Mouse (Mus musculus): ENCODE data around the gene Eddm3b. TPM values are rescaled to one million over a fixed set of nuclear protein-coding genes. Genes with fewer than 3 reads are reported as not detected.
A peak's percentile ranks its signal among the peaks of the same experiment; 100 is the strongest.

The Eddm3b gene
- polyA plus RNA-seq (2015; fragmentation: Nextera tagmentation; extraction: Ambion mirVana) = not detected in 2 replicates

DNA sequence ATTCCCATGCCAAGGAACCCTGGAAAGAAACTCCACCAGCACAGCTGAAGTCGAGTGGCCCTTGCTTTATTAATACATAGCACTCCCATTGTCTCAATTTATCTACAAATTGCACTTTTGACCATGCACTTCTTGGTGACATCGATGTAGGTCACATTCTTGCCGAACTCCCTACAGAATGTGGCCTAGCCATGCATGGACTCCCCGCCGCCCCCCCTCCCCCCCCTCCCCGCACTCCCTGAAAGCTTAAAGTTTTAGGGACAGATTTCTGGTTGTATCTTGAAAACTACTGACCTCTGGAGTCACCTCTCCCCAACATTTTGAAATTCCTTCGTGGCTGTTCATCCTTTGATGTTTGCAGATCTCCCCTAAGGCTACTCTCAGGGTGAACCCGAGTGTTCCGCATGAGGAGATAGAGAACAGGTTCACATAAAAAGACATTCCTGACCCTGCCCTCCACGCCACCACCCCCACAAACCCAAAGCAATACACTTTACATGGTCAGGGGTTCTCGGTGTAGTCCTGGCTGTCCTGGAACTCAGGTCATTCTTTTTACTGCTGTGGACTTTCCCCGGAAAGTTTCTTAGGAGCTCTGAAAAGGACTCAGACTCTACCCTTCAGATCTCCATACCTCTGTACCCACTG is at the start of gene Eddm3b:
Gene Eddm3b (plus strand): TSS at position 511 of the 645 bp plus-strand sequence.
- Histone ChIP-seq H3K4me3 (replicated peaks) (no peak within 1 kb of the TSS), H3K9me3 (replicated peaks) (no peaks in the 10 kb centered on the region), H3K36me3 (no peaks in the 10 kb centered on the region), H3K4me2 (replicated peaks) (no peak within 1 kb of the TSS), H3K27ac (replicated peaks) (no peak within 1 kb of the TSS), H3K9ac (no peak within 1 kb of the TSS), H3K27me3 (no peaks in the 10 kb centered on the region), H3K4me1 (no peaks in the 10 kb centered on the region)
- no peak for ATAC-seq (ENCODE audit: insufficient number of reproducible peaks, low FRiP score, low TSS enrichment, low read depth)
- 32% methylated on average over 12 of the region's 12 CpGs for WGBS

DNA sequence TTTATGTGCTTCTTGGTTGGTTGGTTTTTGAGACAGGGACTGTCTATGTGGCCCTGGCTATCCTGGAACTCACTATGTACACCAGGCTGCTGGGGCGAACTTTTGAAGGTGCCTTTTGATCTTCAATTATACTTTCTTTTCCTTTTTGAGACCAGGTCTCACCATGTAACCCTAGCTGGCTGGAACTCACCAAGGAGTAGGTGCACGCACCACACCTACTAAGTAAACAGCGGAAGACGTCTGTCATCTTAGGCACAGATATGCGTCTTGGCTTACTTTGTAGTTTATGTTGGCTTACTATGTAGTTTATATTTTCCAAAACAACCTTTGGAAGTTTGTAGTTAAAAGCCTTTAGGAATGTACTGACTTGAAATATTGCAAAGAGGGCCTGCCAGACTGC is 45.3 kb upstream of the Eddm3b start:
- H3K4me1 ChIP-seq = peaks cover 6% of the 10 kb centered on the region
- H3K4me3 ChIP-seq (replicated peaks) = no peak overlapping the region
- no peaks in the 10 kb centered on the region for H3K9me3 ChIP-seq (replicated peaks)
- no peak for ATAC-seq (ENCODE audit: insufficient number of reproducible peaks, low FRiP score, low TSS enrichment, low read depth)
- no peak overlapping the region for H3K9ac ChIP-seq
- H3K27ac ChIP-seq (replicated peaks) = no peak overlapping the region
- no peak overlapping the region for H3K4me2 ChIP-seq (replicated peaks)
- WGBS = 77% methylated on average over 5 of the region's 5 CpGs
- no peaks in the 10 kb centered on the region for H3K27me3 ChIP-seq
- no peaks in the 10 kb centered on the region for H3K36me3 ChIP-seq

DNA sequence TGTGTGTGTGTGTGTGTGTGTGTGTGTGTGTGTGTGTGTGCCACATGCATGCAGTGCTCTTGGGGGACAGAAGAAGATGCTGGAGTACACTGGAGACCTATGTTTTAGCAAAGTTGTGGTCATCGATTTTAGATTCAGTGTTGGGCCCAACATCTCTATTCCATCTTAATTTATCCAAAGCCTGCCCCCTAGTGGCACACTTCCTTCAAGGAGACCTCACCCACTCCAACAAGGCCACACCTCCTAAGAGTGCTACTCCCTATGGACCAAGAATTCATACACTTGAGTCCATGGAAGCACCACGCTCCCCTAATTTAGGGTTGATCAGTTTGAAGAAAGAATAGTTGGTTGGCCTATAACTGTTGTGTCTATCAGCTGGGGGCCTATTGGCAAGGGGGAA is 44.6 kb upstream of the Eddm3b start:
- 90% methylated on average over 2 of the region's 2 CpGs for whole genome bisulfite sequencing
- Histone ChIP-seq H3K27me3 (no peaks in the 10 kb centered on the region), H3K9me3 (replicated peaks) (no peaks in the 10 kb centered on the region), H3K27ac (replicated peaks) (no peak overlapping the region), H3K9ac (no peak overlapping the region), H3K4me1 (peaks cover 6% of the 10 kb centered on the region), H3K4me3 (replicated peaks) (no peak overlapping the region), H3K36me3 (no peaks in the 10 kb centered on the region), H3K4me2 (replicated peaks) (no peak overlapping the region)
- no peak for ATAC-seq (ENCODE audit: insufficient number of reproducible peaks, low FRiP score, low TSS enrichment, low read depth)

DNA sequence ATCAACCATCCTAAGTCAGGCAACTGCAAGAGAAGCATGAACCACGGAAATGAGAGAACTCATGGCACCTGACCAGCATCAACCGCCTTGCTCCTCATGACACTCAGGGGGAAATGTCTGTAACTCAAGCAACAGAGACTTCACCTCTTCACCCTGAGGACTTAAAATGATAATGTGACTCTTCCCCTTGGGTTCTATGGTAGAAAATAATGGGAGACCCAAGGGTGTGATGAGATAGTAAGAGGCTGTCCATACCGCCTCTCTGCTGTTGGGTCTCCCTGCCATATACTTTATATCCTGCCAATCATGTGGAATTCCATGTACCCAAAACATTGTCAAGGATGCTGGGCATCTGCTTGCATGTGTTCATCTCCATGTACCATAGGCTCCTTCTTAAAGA is 39.9 kb upstream of the Eddm3b start, which contains the start of gene Olfr750:
Gene Olfr750 (minus strand): TSS at position 101 of the 400 bp plus-strand sequence.
- Histone ChIP-seq H3K4me2 (replicated peaks) (no peak within 1 kb of the TSS), H3K27ac (replicated peaks) (no peak within 1 kb of the TSS), H3K9me3 (replicated peaks) (no peaks in the 10 kb centered on the region), H3K4me3 (replicated peaks) (no peak within 1 kb of the TSS), H3K9ac (no peak within 1 kb of the TSS), H3K27me3 (no peaks in the 10 kb centered on the region), H3K36me3 (no peaks in the 10 kb centered on the region), H3K4me1 (no peaks in the 10 kb centered on the region)
- WGBS = 87% methylated on average over 3 of the region's 3 CpGs
- no peak for ATAC-seq (ENCODE audit: insufficient number of reproducible peaks, low FRiP score, low TSS enrichment, low read depth)

DNA sequence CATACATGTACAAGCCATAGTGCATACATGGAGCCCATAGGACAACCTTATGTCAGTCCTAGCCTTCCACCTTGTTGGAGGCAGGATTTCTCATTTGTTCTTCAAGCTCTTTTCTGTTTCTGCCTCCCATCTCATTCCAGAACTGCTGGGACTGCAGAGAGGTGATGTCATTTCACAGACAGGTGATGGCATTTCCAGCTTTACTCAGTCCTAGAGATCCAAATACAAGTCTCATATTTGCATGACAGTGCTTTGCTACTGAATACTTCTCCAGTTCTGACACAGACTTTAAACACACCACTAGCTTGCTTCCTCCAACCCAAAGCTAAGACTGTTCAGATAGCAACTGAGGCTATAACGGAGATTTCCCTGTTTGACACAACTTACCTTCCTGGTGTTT is 35.0 kb upstream of the Eddm3b start:
- Histone ChIP-seq H3K4me1 (peaks cover 10% of the 10 kb centered on the region), H3K9me3 (replicated peaks) (no peaks in the 10 kb centered on the region), H3K27me3 (no peaks in the 10 kb centered on the region), H3K4me2 (replicated peaks) (no peak overlapping the region), H3K4me3 (replicated peaks) (no peak overlapping the region), H3K36me3 (no peaks in the 10 kb centered on the region), H3K27ac (replicated peaks) (no peak overlapping the region), H3K9ac (no peak overlapping the region)
- ATAC-seq (ENCODE audit: insufficient number of reproducible peaks, low FRiP score, low TSS enrichment, low read depth) = no peak
- 85% methylated on average over 1 of the region's 1 CpGs for WGBS

DNA sequence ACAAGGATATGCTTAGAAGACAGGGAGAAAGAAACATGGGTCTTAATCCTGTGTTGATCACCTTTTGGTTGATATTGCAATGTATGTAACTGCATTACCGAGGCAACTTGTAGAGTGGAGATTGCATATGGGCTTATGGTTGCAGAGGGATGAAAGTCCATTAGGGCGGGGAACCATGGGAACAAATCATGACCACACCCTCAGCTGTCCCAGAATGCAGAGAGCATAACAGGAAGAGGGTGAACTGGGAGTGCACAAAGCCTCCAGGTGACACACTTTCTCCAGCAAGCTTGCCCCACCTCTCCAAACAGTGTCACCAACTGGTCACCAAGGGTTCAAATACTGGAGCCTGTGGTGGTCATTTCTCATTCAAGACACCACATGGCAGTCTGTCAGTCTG is 33.2 kb upstream of the Eddm3b start:
- Histone ChIP-seq H3K36me3 (no peaks in the 10 kb centered on the region), H3K27ac (replicated peaks) (no peak overlapping the region), H3K9ac (no peak overlapping the region), H3K4me2 (replicated peaks) (no peak overlapping the region), H3K9me3 (replicated peaks) (no peaks in the 10 kb centered on the region), H3K4me1 (peaks cover 13% of the 10 kb centered on the region), H3K27me3 (no peaks in the 10 kb centered on the region), H3K4me3 (replicated peaks) (no peak overlapping the region)
- ATAC-seq (ENCODE audit: insufficient number of reproducible peaks, low FRiP score, low TSS enrichment, low read depth) = no peak
- 82% methylated on average over 2 of the region's 2 CpGs for WGBS

DNA sequence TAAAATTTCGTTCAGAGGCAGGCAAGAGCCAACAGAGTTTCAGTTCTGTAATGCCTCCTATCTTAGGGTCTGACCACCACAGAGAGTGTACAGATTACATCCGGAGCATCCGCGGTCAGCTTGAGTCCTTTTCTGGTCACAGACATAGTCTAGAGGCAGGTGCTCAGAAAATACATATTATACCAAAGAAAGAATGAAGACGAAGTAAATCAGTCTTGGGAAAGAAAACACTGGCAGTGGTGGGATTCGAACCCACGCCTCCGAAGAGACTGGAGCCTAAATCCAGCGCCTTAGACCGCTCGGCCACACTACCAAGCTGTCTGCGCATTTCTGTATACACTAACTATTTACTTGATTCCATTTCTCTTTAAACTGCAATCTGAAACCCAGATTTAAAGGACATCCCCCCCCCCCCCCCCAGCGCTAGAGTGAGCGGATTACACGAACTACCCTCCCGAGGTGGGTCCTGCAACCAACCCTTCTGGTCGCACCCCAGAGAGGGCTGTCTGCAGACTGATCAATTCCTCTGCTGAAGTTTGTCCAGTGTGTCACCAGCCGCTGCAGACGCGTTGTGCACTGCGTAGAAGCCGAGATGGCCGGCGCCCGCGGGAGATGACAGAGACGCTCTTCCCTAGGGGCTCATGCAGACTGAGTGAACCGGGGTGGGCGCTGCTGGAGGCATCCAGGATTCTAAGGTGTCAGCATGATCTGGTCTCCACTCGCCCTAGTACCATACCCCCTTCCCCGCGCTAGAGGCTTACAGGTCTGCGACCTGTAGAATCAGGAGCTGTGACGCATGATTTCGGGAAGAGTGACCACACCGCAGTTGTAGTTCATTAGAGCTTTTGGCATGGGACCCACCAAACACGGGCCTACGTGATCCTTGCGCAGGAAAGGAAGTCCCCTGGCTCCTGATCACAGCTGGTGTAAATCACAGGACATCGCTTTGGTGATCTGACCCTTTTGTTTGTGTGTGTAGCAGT is 31.3 kb upstream of the Eddm3b start:
- H3K4me3 ChIP-seq (replicated peaks) = peak overlapping the region; percentile 50
- no peaks in the 10 kb centered on the region for H3K27me3 ChIP-seq
- ATAC-seq (ENCODE audit: insufficient number of reproducible peaks, low FRiP score, low TSS enrichment, low read depth) = peak; percentile 40; the same call in 1 of the 2 replicates
- peak overlapping the region; percentile 16 for H3K9ac ChIP-seq
- H3K9me3 ChIP-seq (replicated peaks) = no peaks in the 10 kb centered on the region
- H3K36me3 ChIP-seq = no peaks in the 10 kb centered on the region
- WGBS = 2% methylated on average over 40 of the region's 40 CpGs
- H3K4me2 ChIP-seq (replicated peaks) = peak overlapping the region; percentile 84
- H3K4me1 ChIP-seq = peaks cover 13% of the 10 kb centered on the region
- no peak overlapping the region for H3K27ac ChIP-seq (replicated peaks)

DNA sequence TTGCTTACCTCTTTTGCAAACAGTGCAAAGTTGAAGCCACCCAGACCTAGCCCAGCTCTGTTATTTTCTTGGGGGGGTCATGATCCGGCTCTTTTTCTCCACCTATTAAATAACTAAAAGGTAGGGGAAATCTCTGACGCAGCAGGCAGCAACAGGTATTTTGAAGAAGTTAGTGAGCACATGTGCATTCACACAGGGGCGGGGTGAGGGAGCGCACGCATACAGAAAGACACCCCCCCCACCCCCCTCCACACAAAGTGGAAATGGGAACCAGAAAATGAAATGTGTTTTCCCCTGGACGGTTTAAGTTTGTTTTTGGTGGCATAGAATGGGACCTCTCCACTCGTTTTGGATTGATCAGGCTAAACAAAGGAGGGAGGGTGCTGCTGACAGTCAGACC is 30.4 kb upstream of the Eddm3b start:
- H3K4me3 ChIP-seq (replicated peaks) = peak overlapping the region; percentile 50
- H3K27ac ChIP-seq (replicated peaks) = no peak overlapping the region
- H3K9me3 ChIP-seq (replicated peaks) = no peaks in the 10 kb centered on the region
- H3K9ac ChIP-seq = 0 out of 2 replicates have a peak overlapping the region, but pooled peaks have one; percentile 16
- peak overlapping the region; percentile 84 for H3K4me2 ChIP-seq (replicated peaks)
- no peaks in the 10 kb centered on the region for H3K36me3 ChIP-seq
- no peak for ATAC-seq (ENCODE audit: insufficient number of reproducible peaks, low FRiP score, low TSS enrichment, low read depth)
- WGBS = 6% methylated on average over 7 of the region's 7 CpGs
- H3K27me3 ChIP-seq = no peaks in the 10 kb centered on the region
- peaks cover 18% of the 10 kb centered on the region for H3K4me1 ChIP-seq

DNA sequence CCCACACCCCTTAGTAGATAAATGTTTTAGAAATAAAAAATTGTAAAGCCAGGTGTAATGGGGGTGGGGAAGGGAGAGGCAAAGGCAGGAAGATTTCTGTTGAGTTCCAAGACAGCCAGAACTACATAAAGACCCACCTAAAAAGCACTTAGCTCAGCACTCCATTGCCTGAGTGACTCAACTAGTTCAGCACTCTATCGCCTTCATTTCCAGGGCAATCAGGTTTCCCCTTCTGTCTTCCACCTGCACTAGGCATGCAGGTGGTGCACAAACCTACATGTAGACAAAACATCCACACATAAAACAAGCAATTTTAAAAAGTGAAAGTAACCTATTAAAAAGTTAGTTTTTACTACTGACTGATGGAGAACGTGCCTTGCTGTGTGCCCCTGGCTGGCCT is 29.1 kb upstream of the Eddm3b start:
- Histone ChIP-seq H3K27me3 (no peaks in the 10 kb centered on the region), H3K4me2 (replicated peaks) (no peak overlapping the region), H3K27ac (replicated peaks) (no peak overlapping the region), H3K9me3 (replicated peaks) (no peaks in the 10 kb centered on the region), H3K4me3 (replicated peaks) (no peak overlapping the region), H3K9ac (no peak overlapping the region), H3K36me3 (no peaks in the 10 kb centered on the region), H3K4me1 (peaks cover 18% of the 10 kb centered on the region)
- no peak for ATAC-seq (ENCODE audit: insufficient number of reproducible peaks, low FRiP score, low TSS enrichment, low read depth)
- 85% methylated on average over 2 of the region's 2 CpGs for WGBS

DNA sequence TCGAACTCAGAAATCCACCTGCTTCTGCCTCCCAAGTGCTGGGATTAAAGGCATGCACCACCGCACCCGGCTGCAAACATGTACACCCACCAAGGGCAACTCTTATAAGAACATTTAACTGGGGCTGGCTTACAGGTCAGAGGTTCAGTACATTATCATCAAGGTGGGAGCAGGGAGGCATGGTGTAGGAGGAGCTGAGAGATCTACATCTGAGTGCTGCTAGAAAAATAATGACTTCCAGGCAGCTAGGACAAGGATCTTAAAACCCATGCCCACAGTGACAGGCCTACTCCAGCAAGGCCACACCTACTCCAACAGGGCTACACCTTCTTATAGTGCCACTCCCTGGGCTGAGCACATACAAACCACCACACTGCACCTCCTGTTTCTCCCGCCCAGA is 28.3 kb upstream of the Eddm3b start:
- no peak overlapping the region for H3K4me3 ChIP-seq (replicated peaks)
- H3K4me1 ChIP-seq = peaks cover 18% of the 10 kb centered on the region
- H3K36me3 ChIP-seq = no peaks in the 10 kb centered on the region
- no peak overlapping the region for H3K4me2 ChIP-seq (replicated peaks)
- 78% methylated on average over 4 of the region's 4 CpGs for WGBS
- no peaks in the 10 kb centered on the region for H3K9me3 ChIP-seq (replicated peaks)
- H3K9ac ChIP-seq = no peak overlapping the region
- H3K27me3 ChIP-seq = no peaks in the 10 kb centered on the region
- H3K27ac ChIP-seq (replicated peaks) = no peak overlapping the region
- no peak for ATAC-seq (ENCODE audit: insufficient number of reproducible peaks, low FRiP score, low TSS enrichment, low read depth)

DNA sequence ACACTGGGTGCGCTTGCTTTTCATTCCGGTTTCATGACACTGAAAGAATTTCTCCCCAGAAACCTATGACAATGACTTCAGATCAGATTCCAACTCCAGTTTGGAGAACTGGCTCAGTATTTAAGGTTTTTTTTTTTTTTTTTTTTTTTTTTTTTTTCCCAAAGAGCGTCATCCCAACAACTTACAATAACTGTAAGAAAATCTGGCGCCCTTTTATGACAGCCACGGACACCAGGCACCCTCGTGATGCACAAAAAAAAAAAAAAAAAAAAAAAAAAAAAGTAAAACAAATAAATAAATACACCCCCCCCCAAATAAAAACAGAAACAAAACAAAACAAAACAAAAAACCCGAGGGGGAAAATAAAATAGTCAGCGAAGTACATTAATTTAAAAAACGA is 26.5 kb upstream of the Eddm3b start:
- Histone ChIP-seq H3K4me1 (peaks cover 24% of the 10 kb centered on the region), H3K27ac (replicated peaks) (no peak overlapping the region), H3K36me3 (no peaks in the 10 kb centered on the region), H3K9me3 (replicated peaks) (no peaks in the 10 kb centered on the region), H3K4me2 (replicated peaks) (peak overlapping the region; percentile 76), H3K4me3 (replicated peaks) (peak overlapping the region; percentile 85), H3K9ac (no peak overlapping the region), H3K27me3 (no peaks in the 10 kb centered on the region)
- no peak for ATAC-seq (ENCODE audit: insufficient number of reproducible peaks, low FRiP score, low TSS enrichment, low read depth)
- WGBS = 10% methylated on average over 9 of the region's 9 CpGs

All from embryonic facial prominence, embryonic 15.5 days (tissue).